25 mouse cellular contexts compared by ENCODE assay signal in the genomic region with DNA sequence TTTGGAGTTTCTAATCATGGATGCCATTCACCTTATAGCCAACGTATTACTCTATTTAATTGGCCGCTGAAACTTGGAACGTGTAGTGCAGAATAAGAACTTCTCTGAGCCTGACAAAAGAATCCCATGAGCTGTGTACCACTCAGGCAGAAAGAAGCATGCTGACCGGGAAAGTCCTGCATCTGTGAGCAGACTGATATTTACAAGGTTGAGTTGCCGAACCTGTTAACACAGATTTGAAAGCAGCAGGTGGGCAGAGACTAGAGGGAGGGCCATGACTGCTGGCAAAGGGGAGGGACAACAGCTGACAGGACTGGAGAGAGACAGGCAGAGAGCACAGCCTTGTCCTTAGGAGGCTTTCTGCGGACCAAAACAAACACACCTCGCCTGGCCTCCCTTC.
DNase-seq lines count a peak whose midpoint lies in the region; ATAC-seq and TF ChIP-seq lines count a peak whose summit lies in the region.
"Had no signal": no experiment of that assay in that cellular context is flagged by ENCODE, and none has a peak within 500 bp of the region (broad histone marks: within the 10 kb centered on the region; RNA-seq: fewer than 3 reads in every experiment).

No protein-coding gene starts in this region.

- H3K4me1 ChIP-seq in kidney, embryonic 15.5 days: no peaks in the 10 kb centered on the region
- H3K4me1 ChIP-seq in midbrain, embryonic 14.5 days (ENCODE audit: control insufficient read depth, insufficient read depth, low read length): 0 out of 2 replicates have a peak, but pooled peaks cover 6% of the 10 kb centered on the region
- no peaks in the 10 kb centered on the region for H3K4me1 ChIP-seq in midbrain, embryonic 16.5 days (ENCODE audit: control insufficient read depth, insufficient read depth, low read length)
- H3K4me1 ChIP-seq in stomach, postnatal 0 days (replicated peaks; ENCODE audit: control insufficient read depth, insufficient read depth): no peaks in the 10 kb centered on the region
- H3K4me1 ChIP-seq: heart, embryonic 12.5 days; limb, embryonic 12.5 days; liver, embryonic 15.5 days had no signal

- H3K4me3 ChIP-seq in kidney, embryonic 15.5 days (replicated peaks): no peak overlapping the region
- no peak overlapping the region for H3K4me3 ChIP-seq in midbrain, embryonic 14.5 days (replicated peaks; ENCODE audit: low read depth, low read length)
- no peak overlapping the region for H3K4me3 ChIP-seq in midbrain, embryonic 16.5 days (ENCODE audit: low read depth, low read length)
- no peak overlapping the region for H3K4me3 ChIP-seq in stomach, postnatal 0 days (ENCODE audit: low read depth, low read length)
- H3K4me3 ChIP-seq: embryonic facial prominence, embryonic 13.5 days; erythroblast, embryonic 14.5 days; heart, adult 2 months; heart, embryonic 12.5 days; limb, embryonic 12.5 days; liver, embryonic 15.5 days; midbrain, embryonic 12.5 days had no signal

- TF ChIP-seq CTCF in stomach, postnatal 0 days (IDR thresholded peaks at IDR 0.05; ENCODE audit: low read depth): no peak

- no peaks in the 10 kb centered on the region for H3K36me3 ChIP-seq in kidney, embryonic 15.5 days
- no peaks in the 10 kb centered on the region for H3K36me3 ChIP-seq in midbrain, embryonic 14.5 days (ENCODE audit: control insufficient read depth, insufficient read depth, low read length)
- H3K36me3 ChIP-seq in midbrain, embryonic 16.5 days (ENCODE audit: control insufficient read depth, insufficient read depth, low read length): no peaks in the 10 kb centered on the region
- no peaks in the 10 kb centered on the region for H3K36me3 ChIP-seq in stomach, postnatal 0 days (ENCODE audit: control insufficient read depth, insufficient read depth, low read length)
- H3K36me3 ChIP-seq: embryonic facial prominence, embryonic 13.5 days; heart, embryonic 12.5 days; limb, embryonic 12.5 days; liver, embryonic 15.5 days; midbrain, embryonic 12.5 days had no signal

- no peak overlapping the region for H3K4me2 ChIP-seq in kidney, embryonic 15.5 days
- H3K4me2 ChIP-seq in midbrain, embryonic 14.5 days (ENCODE audit: low read length): no peak overlapping the region
- no peak overlapping the region for H3K4me2 ChIP-seq in midbrain, embryonic 16.5 days (ENCODE audit: low read length)
- H3K4me2 ChIP-seq in stomach, postnatal 0 days (replicated peaks; ENCODE audit: low read depth): no peak overlapping the region
- H3K4me2 ChIP-seq: embryonic facial prominence, embryonic 13.5 days; heart, embryonic 12.5 days; limb, embryonic 12.5 days; liver, embryonic 15.5 days; lung, embryonic 14.5 days; midbrain, embryonic 12.5 days had no signal

- DNase-seq in cerebellum, postnatal 36 days: peak; percentile 7 to 8
- no peak for DNase-seq in cerebellum, adult 8-10 months
- DNase-seq in kidney, adult 18-20 months: no peak
- peak; percentile 4 for DNase-seq in midbrain, embryonic 14.5 days
- peak; percentile 73 for DNase-seq in retina, embryonic 14.5 days (ENCODE audit: low spot score)
- DNase-seq in stomach, postnatal 0 days (ENCODE audit: low spot score): no peak
- DNase-seq: adrenal gland, postnatal 25 days; embryo, embryonic 11 days; forebrain, postnatal 0 days; heart, adult 2 months; heart, postnatal 4 days; kidney, postnatal 25 days; lung, embryonic 14.5 days; right cerebral cortex, postnatal 4 days; thymus, postnatal 4 days had no signal

- ATAC-seq in kidney, embryonic 15.5 days (replicated peaks; ENCODE audit: low FRiP score): 0 out of 2 replicates have a peak, but pooled peaks have one; percentile 29
- no peak for ATAC-seq in midbrain, embryonic 14.5 days (ENCODE audit: low FRiP score, low TSS enrichment)
- no peak for ATAC-seq in midbrain, embryonic 16.5 days
- ATAC-seq in stomach, postnatal 0 days (ENCODE audit: low FRiP score, low TSS enrichment): no peak
- ATAC-seq: CD4-positive, CD25-positive, alpha-beta regulatory T cell, adult 4 months; forebrain, postnatal 0 days; intestine, postnatal 0 days had no signal

- H3K9ac ChIP-seq in kidney, embryonic 15.5 days: no peak overlapping the region
- no peak overlapping the region for H3K9ac ChIP-seq in midbrain, embryonic 14.5 days (replicated peaks; ENCODE audit: low read length)
- H3K9ac ChIP-seq in midbrain, embryonic 16.5 days (ENCODE audit: low read depth, low read length): no peak overlapping the region
- no peak overlapping the region for H3K9ac ChIP-seq in stomach, postnatal 0 days (ENCODE audit: low read length)
- H3K9ac ChIP-seq: embryonic facial prominence, embryonic 13.5 days; forebrain, postnatal 0 days; heart, embryonic 12.5 days; limb, embryonic 12.5 days; liver, embryonic 15.5 days; lung, embryonic 14.5 days; midbrain, embryonic 12.5 days had no signal

- 54% methylated on average over 7 of the region's 7 CpGs for WGBS in kidney, embryonic 15.5 days
- WGBS in midbrain, embryonic 14.5 days: 45% methylated on average over 7 of the region's 7 CpGs
- WGBS in midbrain, embryonic 16.5 days: 37% methylated on average over 7 of the region's 7 CpGs
- WGBS in stomach, postnatal 0 days: 47% methylated on average over 7 of the region's 7 CpGs

- H3K9me3 ChIP-seq in kidney, embryonic 15.5 days (replicated peaks): no peaks in the 10 kb centered on the region
- H3K9me3 ChIP-seq in midbrain, embryonic 14.5 days (ENCODE audit: control insufficient read depth, low read length): no peaks in the 10 kb centered on the region
- H3K9me3 ChIP-seq in midbrain, embryonic 16.5 days (replicated peaks; ENCODE audit: control insufficient read depth, low read length, poor library complexity, severe bottlenecking): no peaks in the 10 kb centered on the region
- no peaks in the 10 kb centered on the region for H3K9me3 ChIP-seq in stomach, postnatal 0 days (ENCODE audit: control insufficient read depth, low read length)
- H3K9me3 ChIP-seq: embryonic facial prominence, embryonic 13.5 days; heart, embryonic 12.5 days; limb, embryonic 12.5 days; liver, embryonic 15.5 days; midbrain, embryonic 12.5 days had no signal

- no peak for TF ChIP-seq EP300 in stomach, postnatal 0 days (optimal IDR thresholded peaks at IDR 0.05)

- no peaks in the 10 kb centered on the region for H3K27me3 ChIP-seq in kidney, embryonic 15.5 days
- no peaks in the 10 kb centered on the region for H3K27me3 ChIP-seq in midbrain, embryonic 14.5 days (ENCODE audit: control insufficient read depth, insufficient read depth, low read length)
- no peaks in the 10 kb centered on the region for H3K27me3 ChIP-seq in midbrain, embryonic 16.5 days (ENCODE audit: control insufficient read depth, insufficient read depth, low read depth, low read length)
- H3K27me3 ChIP-seq in stomach, postnatal 0 days (ENCODE audit: control insufficient read depth, insufficient read depth, low read length): no peaks in the 10 kb centered on the region
- H3K27me3 ChIP-seq: embryonic facial prominence, embryonic 13.5 days; heart, embryonic 12.5 days; limb, embryonic 12.5 days; liver, embryonic 15.5 days; midbrain, embryonic 12.5 days had no signal

- H3K27ac ChIP-seq in kidney, embryonic 15.5 days: no peak overlapping the region
- H3K27ac ChIP-seq in midbrain, embryonic 14.5 days (replicated peaks; ENCODE audit: low read depth, low read length): no peak overlapping the region
- no peak overlapping the region for H3K27ac ChIP-seq in midbrain, embryonic 16.5 days (ENCODE audit: low read length)
- no peak overlapping the region for H3K27ac ChIP-seq in stomach, postnatal 0 days (replicated peaks)
- H3K27ac ChIP-seq: embryonic facial prominence, embryonic 13.5 days; heart, adult 2 months; limb, embryonic 12.5 days; liver, embryonic 15.5 days; midbrain, embryonic 12.5 days had no signal

Comparison
In these comparisons a context has a peak if more than half of its experiments do, and no peak if none do; other contexts are left out.
1. DNase-seq: peak in cerebellum, postnatal 36 days (2 of 2), midbrain, embryonic 14.5 days (single experiment) and retina, embryonic 14.5 days (single experiment); none in cerebellum, adult 8-10 months (single experiment), kidney, adult 18-20 months (single experiment) and stomach, postnatal 0 days (single experiment).